Comparison of ENCODE assay signal across 14 mouse cellular contexts in the genomic region with DNA sequence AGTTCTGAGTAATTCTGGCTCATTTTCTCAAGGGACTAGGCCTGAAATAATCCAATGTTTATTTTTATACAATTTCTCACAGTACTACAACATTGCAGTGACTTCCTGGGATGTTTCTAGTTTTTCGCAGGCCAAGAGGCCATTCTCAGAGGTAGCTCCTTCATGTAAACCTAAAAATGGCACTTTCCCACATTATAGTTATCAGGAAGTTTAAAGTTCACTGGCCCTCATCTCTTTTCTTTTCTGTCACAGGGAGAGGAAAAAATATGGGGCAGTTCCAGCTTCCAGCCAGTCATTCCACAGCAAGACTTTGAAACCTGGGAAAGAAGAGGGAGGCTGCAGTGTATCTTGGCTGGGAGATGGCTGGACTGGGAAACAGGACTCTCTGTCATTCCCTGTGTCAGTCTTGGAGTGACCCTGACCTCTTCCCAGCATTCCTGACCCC.
A peak's percentile ranks its signal among the peaks of the same experiment; 100 is the strongest.
DNase-seq lines count a peak whose midpoint lies in the region; ATAC-seq and TF ChIP-seq lines count a peak whose summit lies in the region.
"Had no signal": no experiment of that assay in that cellular context is flagged by ENCODE, and none has a peak within 500 bp of the region (broad histone marks: within the 10 kb centered on the region; RNA-seq: fewer than 3 reads in every experiment).

No protein-coding gene starts in this region.

- peak; percentile 22 for DNase-seq in gastrocnemius, adult 2 months
- no peak for DNase-seq in gastrocnemius, postnatal 36 days
- DNase-seq in fibroblast of lung, adult 2 months (ENCODE audit: low read depth): peak; percentile 44
- peak; percentile 14 for DNase-seq in heart, postnatal 4 days
- peak; percentile 38 to 52 for DNase-seq in kidney, postnatal 36 days
- DNase-seq in spleen, postnatal 10 days (ENCODE audit: low spot score in 2 of 2): no peak
- no peak for DNase-seq in ovary, postnatal 36 days (ENCODE audit: low spot score)
- DNase-seq: cerebellum, adult 18-20 months; midbrain, embryonic 14.5 days; right cerebral cortex, adult 18-20 months had no signal

- no peak overlapping the region for H3K9ac ChIP-seq in hindbrain, embryonic 16.5 days (ENCODE audit: low read depth, low read length)
- H3K9ac ChIP-seq: limb, embryonic 13.5 days; neural tube, embryonic 12.5 days had no signal

- 81% methylated on average over 1 of the region's 1 CpGs for WGBS in hindbrain, embryonic 16.5 days

- ATAC-seq in hindbrain, embryonic 16.5 days: no peak
- ATAC-seq: inflammation-experienced regulatory T-cells, adult 6 months had no signal

- no peak for TF ChIP-seq CTCF in gastrocnemius, adult 2 months (IDR thresholded peaks at IDR 0.05)

- H3K4me3 ChIP-seq in gastrocnemius, adult 2 months: no peak overlapping the region
- H3K4me3 ChIP-seq in hindbrain, embryonic 16.5 days (ENCODE audit: low read length): no peak overlapping the region
- H3K4me3 ChIP-seq: limb, embryonic 13.5 days; neural tube, embryonic 12.5 days had no signal

- no peaks in the 10 kb centered on the region for H3K36me3 ChIP-seq in hindbrain, embryonic 16.5 days (ENCODE audit: control insufficient read depth, insufficient read depth, low read length)
- H3K36me3 ChIP-seq: limb, embryonic 13.5 days; neural tube, embryonic 12.5 days had no signal

- H3K27me3 ChIP-seq in hindbrain, embryonic 16.5 days (replicated peaks; ENCODE audit: control insufficient read depth, insufficient read depth, low read length): no peaks in the 10 kb centered on the region
- H3K27me3 ChIP-seq: limb, embryonic 13.5 days; neural tube, embryonic 12.5 days had no signal

- H3K4me2 ChIP-seq in hindbrain, embryonic 16.5 days (ENCODE audit: low read length): no peak overlapping the region
- H3K4me2 ChIP-seq: limb, embryonic 13.5 days; neural tube, embryonic 12.5 days had no signal

- peak overlapping the region; percentile 69 for H3K27ac ChIP-seq in gastrocnemius, adult 2 months
- H3K27ac ChIP-seq in hindbrain, embryonic 16.5 days (ENCODE audit: low read depth, low read length): no peak overlapping the region
- H3K27ac ChIP-seq: limb, embryonic 13.5 days; neural tube, embryonic 12.5 days had no signal

- H3K4me1 ChIP-seq in hindbrain, embryonic 16.5 days (ENCODE audit: control insufficient read depth, insufficient read depth, low read depth, low read length): no peaks in the 10 kb centered on the region
- H3K4me1 ChIP-seq: limb, embryonic 13.5 days; neural tube, embryonic 12.5 days had no signal

- H3K9me3 ChIP-seq in hindbrain, embryonic 16.5 days (ENCODE audit: control insufficient read depth, low read length): no peaks in the 10 kb centered on the region
- H3K9me3 ChIP-seq: limb, embryonic 13.5 days; neural tube, embryonic 12.5 days had no signal

- intact Hi-C loops in gastrocnemius, adult 2 months (cut with DNase I): no loop called here
- intact Hi-C loops in gastrocnemius, postnatal 36 days (cut with DNase I): no loop called here

Comparison
In these comparisons a context has a peak if more than half of its experiments do, and no peak if none do; other contexts are left out.
1. DNase-seq: peak in gastrocnemius, adult 2 months (single experiment), fibroblast of lung, adult 2 months (single experiment), heart, postnatal 4 days (single experiment) and kidney, postnatal 36 days (2 of 2); none in gastrocnemius, postnatal 36 days (0 of 2), spleen, postnatal 10 days (0 of 2) and ovary, postnatal 36 days (single experiment).